19 mouse cellular contexts compared by ENCODE assay signal in genomic region chr4:32188076-32188475, GRCm38 (mm10).
"Had no signal": no experiment of that assay in that cellular context is flagged by ENCODE, and none has a peak within 500 bp of the region (broad histone marks: within the 10 kb centered on the region; RNA-seq: fewer than 3 reads in every experiment).

No protein-coding gene starts in this region.

- H3K36me3 ChIP-seq: limb, embryonic 12.5 days; limb, embryonic 15.5 days; midbrain, embryonic 12.5 days; midbrain, embryonic 15.5 days; neural tube, embryonic 12.5 days; neural tube, embryonic 15.5 days; stomach, embryonic 15.5 days had no signal

- H3K4me3 ChIP-seq: limb, embryonic 12.5 days; limb, embryonic 15.5 days; midbrain, embryonic 12.5 days; midbrain, embryonic 15.5 days; neural tube, embryonic 12.5 days; neural tube, embryonic 15.5 days; stomach, embryonic 15.5 days had no signal

- H3K4me1 ChIP-seq: neural tube, embryonic 12.5 days; stomach, embryonic 15.5 days had no signal

- H3K27me3 ChIP-seq: limb, embryonic 12.5 days; limb, embryonic 15.5 days; midbrain, embryonic 12.5 days; midbrain, embryonic 15.5 days; neural tube, embryonic 12.5 days; neural tube, embryonic 15.5 days; stomach, embryonic 15.5 days had no signal

- H3K9me3 ChIP-seq: limb, embryonic 12.5 days; limb, embryonic 15.5 days; midbrain, embryonic 12.5 days; midbrain, embryonic 15.5 days; neural tube, embryonic 12.5 days; neural tube, embryonic 15.5 days; stomach, embryonic 15.5 days had no signal

- H3K9ac ChIP-seq: limb, embryonic 12.5 days; limb, embryonic 15.5 days; liver, embryonic 14.5 days; liver, postnatal 0 days; lung, embryonic 14.5 days; midbrain, embryonic 12.5 days; midbrain, embryonic 15.5 days; neural tube, embryonic 12.5 days; neural tube, embryonic 15.5 days; stomach, embryonic 15.5 days had no signal

- H3K4me2 ChIP-seq: limb, embryonic 12.5 days; limb, embryonic 15.5 days; liver, embryonic 11.5 days; lung, embryonic 14.5 days; midbrain, embryonic 12.5 days; midbrain, embryonic 15.5 days; neural tube, embryonic 12.5 days; neural tube, embryonic 15.5 days; stomach, embryonic 15.5 days had no signal

- DNase-seq: kidney, postnatal 10 days; kidney, postnatal 36 days; left cerebral cortex, postnatal 4 days; liver, postnatal 0 days; right cerebral cortex, postnatal 25 days; spleen, adult 18-20 months; thymus, postnatal 25 days had no signal

- H3K27ac ChIP-seq: limb, embryonic 12.5 days; limb, embryonic 15.5 days; liver, embryonic 14.5 days; macrophage; midbrain, embryonic 12.5 days; midbrain, embryonic 15.5 days; neural tube, embryonic 12.5 days; neural tube, embryonic 15.5 days; stomach, embryonic 15.5 days had no signal

- ATAC-seq: liver, postnatal 0 days; lung, postnatal 0 days; midbrain, embryonic 15.5 days had no signal
